Mouse (Mus musculus) spleen, postnatal 10 days (tissue): ENCODE results near the gene Mtmr11.
"Not testable (repeated sequence)": the region's sequence is repeated elsewhere in the genome, so short reads cannot be mapped to it uniquely, and the experiment has no call there.

Experiments used
- DNase-seq, 2 experiments: peaks; one replicate each; pipeline ENCODE4 v3.0.0; 2021 to 2022; ENCODE audit warnings: low spot score in 2 of 2

Gene Mtmr11

GRCm38 (mm10) chr3:96209242-96209641, 47.4 kb downstream of the Mtmr11 start:
- no peak for DNase-seq

- peak; percentile 54 to 65 for DNase-seq
These were observed 57.4 kb downstream of the Mtmr11 start for GRCm38 (mm10) chr3:96219191-96219641.

GRCm38 (mm10) chr3:96219661-96220130, 57.9 kb downstream of the Mtmr11 start, which contains the start of the genes Bola1 and Hist2h2ab:
Bola1 (minus strand) TSS chr3:96219709.
Hist2h2ab (plus strand) TSS chr3:96219865.
- peak; percentile 81 to 91 for DNase-seq

DNA sequence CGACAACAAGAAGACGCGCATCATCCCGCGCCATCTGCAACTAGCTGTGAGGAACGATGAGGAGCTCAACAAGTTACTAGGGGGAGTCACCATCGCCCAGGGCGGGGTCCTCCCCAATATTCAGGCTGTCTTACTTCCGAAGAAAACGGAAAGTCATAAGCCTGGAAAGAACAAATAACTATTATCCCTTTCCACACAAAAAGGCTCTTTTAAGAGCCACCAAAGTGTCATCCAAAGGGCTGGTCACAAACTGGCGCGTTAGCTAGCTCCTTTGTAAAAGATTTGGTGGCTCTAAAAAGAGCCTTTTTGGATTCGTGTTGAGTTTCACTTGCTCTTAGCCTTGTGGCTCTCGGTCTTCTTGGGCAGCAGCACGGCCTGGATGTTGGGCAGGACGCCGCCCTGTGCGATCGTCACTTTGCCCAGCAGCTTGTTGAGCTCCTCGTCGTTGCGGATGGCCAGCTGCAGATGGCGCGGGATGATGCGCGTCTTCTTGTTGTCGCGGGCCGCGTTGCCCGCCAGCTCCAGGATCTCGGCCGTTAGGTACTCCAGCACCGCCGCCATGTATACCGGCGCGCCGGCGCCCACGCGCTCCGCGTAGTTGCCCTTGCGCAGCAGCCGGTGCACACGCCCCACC, 58.4 kb downstream of the Mtmr11 start:
- DNase-seq, result not testable (repeated sequence)

DNA sequence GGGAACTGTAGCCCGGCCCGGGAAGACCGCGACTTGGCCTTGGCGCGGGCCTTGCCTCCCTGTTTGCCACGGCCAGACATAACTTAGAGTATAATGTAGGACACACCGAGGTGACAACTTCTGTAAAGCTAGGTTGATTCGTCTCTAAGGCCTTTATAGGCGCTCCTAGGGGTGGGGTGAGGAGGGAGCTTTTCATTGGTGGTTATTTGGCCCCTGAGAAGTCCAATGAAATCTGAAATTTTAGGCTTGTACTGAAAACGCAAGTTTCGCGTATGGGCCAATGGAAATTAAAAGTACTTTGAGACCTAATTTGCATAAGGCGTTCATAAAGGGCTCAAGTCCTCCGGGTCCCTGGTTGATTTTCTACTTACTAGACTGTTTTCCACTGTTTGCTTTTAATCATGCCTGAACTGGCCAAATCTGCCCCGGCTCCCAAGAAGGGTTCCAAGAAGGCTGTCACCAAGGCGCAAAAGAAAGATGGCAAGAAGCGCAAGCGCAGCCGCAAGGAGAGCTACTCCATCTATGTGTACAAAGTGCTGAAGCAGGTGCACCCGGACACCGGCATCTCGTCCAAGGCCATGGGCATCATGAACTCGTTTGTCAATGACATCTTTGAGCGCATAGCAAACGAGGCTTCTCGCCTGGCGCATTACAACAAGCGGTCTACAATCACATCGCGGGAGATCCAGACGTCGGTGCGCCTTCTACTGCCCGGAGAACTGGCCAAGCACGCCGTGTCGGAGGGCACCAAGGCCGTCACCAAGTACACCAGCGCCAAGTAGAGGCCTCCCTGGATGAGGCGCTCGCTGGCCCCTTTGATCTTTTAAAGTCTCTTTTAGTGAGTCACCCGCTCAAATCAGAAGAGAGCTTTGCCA, 59.2 kb downstream of the Mtmr11 start, which contains the start of the genes Hist2h2ac and Hist2h2be:
Gene Hist2h2ac (minus strand): TSS at position 116 of the 875 bp plus-strand sequence.
Gene Hist2h2be (plus strand): TSS at position 355 of the 875 bp plus-strand sequence.
- DNase-seq, result peak; percentile 88 to 96
